Mouse (Mus musculus) bone marrow macrophage, adult 2 months (primary cell): ENCODE measurements at regions not wholly inside any gene's neighbourhood (a gene's known extent, or its start where the extent isn't known, plus 50 kb on each side); places are given as distances from the start of the nearest gene placed in this dataset.

Experiments
- CTCF ChIP-seq: IDR thresholded peaks from 2 replicates; pipeline ENCODE4 v1.5.1; 2012; ENCODE audit warnings: low read depth, mild to moderate bottlenecking, low read length, moderate library complexity
- POLR2A ChIP-seq: IDR thresholded peaks from 2 replicates; pipeline ENCODE4 v1.6.1; 2012; ENCODE audit warnings: mild to moderate bottlenecking, low read depth, low read length, borderline replicate concordance

- no peak for TF ChIP-seq CTCF
- TF ChIP-seq POLR2A, result no peak
Measured at GRCm38 (mm10) chr7:117282194-117282593, 98.6 kb upstream of the Xylt1 start.
